Mouse (Mus musculus): ENCODE results near the gene Olfr749. TPM values are rescaled to one million over a fixed set of nuclear protein-coding genes. Genes with fewer than 3 reads are reported as not detected.

Gene Olfr749
- polyA plus RNA-seq, 1 experiment from 2014 or later = not detected

Other genes with a start within 250 kb of the Olfr749 start
- gene Olfr742, start 241.5 kb downstream of the Olfr749 start, polyA plus RNA-seq (2018) = not detected in 3 replicates
- gene Olfr743, start 223.3 kb downstream of the Olfr749 start, polyA plus RNA-seq (2018) = not detected in 3 replicates
- not detected in 3 replicates for gene Olfr744, start 130.2 kb downstream of the Olfr749 start, polyA plus RNA-seq (2018)
- not detected in 3 replicates for gene Olfr745, start 105.7 kb downstream of the Olfr749 start, polyA plus RNA-seq (2018)
- not detected in 3 replicates for gene Olfr746, start 98.0 kb downstream of the Olfr749 start, polyA plus RNA-seq (2018)
- not detected in 3 replicates for gene Olfr747, start 51.9 kb downstream of the Olfr749 start, polyA plus RNA-seq (2018)
- gene Olfr748, start 37.7 kb downstream of the Olfr749 start, polyA plus RNA-seq (2018) = not detected in 3 replicates
- gene Ttc5, start 40.4 kb upstream of the Olfr749 start, polyA plus RNA-seq (2018) = 16.4 to 32.4 TPM (median 31.5 TPM) in 3 replicates
- gene Ccnb1ip1, start 62.6 kb upstream of the Olfr749 start, polyA plus RNA-seq (2018) = not detected in 3 replicates
- 34.4 to 55.8 TPM (median 53.8 TPM) in 3 replicates for gene Parp2, start 62.7 kb upstream of the Olfr749 start, polyA plus RNA-seq (2018)
- 54.3 to 116 TPM (median 85.4 TPM) in 3 replicates for gene Tep1, start 125.5 kb upstream of the Olfr749 start, polyA plus RNA-seq (2018)
- 0.10 to 0.34 TPM in 2 of 3 replicates, not detected in the other for gene Klhl33, start 152.4 kb upstream of the Olfr749 start, polyA plus RNA-seq (2018)
- 56.9 to 68.6 TPM (median 67.4 TPM) in 3 replicates for gene Osgep, start 179.8 kb upstream of the Olfr749 start, polyA plus RNA-seq (2018)
- gene Apex1, start 179.9 kb upstream of the Olfr749 start, polyA plus RNA-seq (2018) = 33.4 to 83.1 TPM (median 37.9 TPM) in 3 replicates
- gene Pip4p1, start 185.8 kb upstream of the Olfr749 start, polyA plus RNA-seq (2018) = 52.7 to 128 TPM (median 76.1 TPM) in 3 replicates
- gene Pnp, start 186.0 kb upstream of the Olfr749 start, polyA plus RNA-seq (2018) = 39.2 to 329 TPM (median 249 TPM) in 3 replicates
- gene Gm49342, start 199.4 kb upstream of the Olfr749 start, polyA plus RNA-seq (2018) = 224 to 377 TPM (median 317 TPM) in 3 replicates
- 0.75 to 1.5 TPM (median 1.2 TPM) in 3 replicates for gene Pnp2, start 210.9 kb upstream of the Olfr749 start, polyA plus RNA-seq (2018)

All from macrophage (primary cell).